Mouse (Mus musculus): Measurements from ENCODE around the gene Tnfsfm13. TPM values are rescaled to one million over a fixed set of nuclear protein-coding genes. Genes with fewer than 3 reads are reported as not detected.

Tnfsfm13 gene
- total RNA-seq, 2 experiments from 2014 or later = 1.3 to 1.4 TPM

DNA sequence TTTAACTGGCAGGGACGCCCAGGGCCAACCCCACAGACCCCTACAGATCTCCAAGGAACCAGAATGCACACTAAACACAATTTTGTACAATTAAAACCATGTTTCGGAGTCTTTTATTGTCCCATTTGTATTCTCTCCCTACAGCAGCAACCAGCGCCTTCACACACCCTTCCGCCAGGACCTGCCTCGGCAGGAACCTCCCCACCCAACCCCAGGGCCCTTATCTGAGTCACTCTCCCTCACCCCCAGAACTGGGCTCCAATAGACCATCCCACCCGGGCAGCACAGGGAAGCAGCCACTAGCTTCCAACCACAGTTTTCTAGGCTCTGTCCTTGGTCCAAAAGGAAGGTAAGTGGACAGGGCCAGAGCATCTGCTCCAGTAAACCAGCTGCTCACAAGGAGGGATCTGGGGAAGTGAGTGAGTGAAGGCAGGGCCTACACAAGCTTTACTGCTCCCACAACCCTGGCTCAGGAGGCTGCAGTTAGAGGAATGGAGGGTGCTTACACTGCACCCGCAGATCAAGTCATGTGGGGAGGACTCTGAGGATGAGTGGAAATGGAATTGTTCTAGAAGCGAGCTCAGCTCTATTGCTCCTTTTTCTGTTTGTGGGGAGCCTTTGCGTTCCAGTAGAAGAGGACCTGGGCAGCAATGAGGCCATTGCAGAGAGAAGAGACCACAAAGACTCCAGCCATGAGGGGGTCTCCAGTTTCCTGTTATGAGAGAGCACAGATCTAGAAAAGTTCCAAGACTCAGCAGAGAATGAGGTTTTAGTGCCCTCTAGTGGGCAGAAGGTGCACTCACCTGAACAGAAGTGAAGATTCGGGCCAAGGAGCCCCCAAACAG, 39.1 kb downstream of the Tnfsfm13 start:
- DNase-seq (ENCODE audit: extremely low spot score in 1 of 2, low spot score in 1 of 2) = peak in 1 of 2 experiments; percentile 51

DNA sequence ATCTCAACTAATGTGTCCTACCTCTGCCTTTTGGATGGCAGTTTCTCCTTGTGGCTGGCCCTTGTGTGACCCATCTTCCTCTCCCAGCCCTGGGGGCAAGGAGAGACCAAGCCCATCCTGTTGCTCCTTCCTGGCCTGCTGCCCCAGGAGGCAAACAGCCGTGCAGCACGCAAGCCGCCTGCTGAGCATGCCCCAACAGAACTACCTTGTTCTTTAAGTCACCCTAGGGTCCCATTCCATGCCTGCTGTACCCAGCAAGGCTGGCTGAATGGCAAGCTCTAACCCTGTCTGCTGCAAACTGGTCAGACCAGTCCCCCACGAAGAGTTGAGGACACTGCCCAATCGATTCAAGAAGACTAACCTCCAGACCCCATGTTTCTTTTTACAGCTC, 39.8 kb downstream of the Tnfsfm13 start:
- DNase-seq (ENCODE audit: extremely low spot score in 1 of 2, low spot score in 1 of 2) = no peak

- peak; percentile 60 to 71 for DNase-seq (ENCODE audit: extremely low spot score in 1 of 2, low spot score in 1 of 2)
Observed at GRCm38 (mm10) chr11:69655264-69656064, 40.4 kb downstream of the Tnfsfm13 start, which contains the start of gene Sox15. Gene Sox15 (plus strand): TSS chr11:69655314.

- no peak for DNase-seq (ENCODE audit: extremely low spot score in 1 of 2, low spot score in 1 of 2)
Observed at GRCm38 (mm10) chr11:69654760-69655159, 41.1 kb downstream of the Tnfsfm13 start.

GRCm38 (mm10) chr11:69653399-69653798, 42.5 kb downstream of the Tnfsfm13 start:
- no peak for DNase-seq (ENCODE audit: extremely low spot score in 1 of 2, low spot score in 1 of 2)

- no peak for DNase-seq (ENCODE audit: extremely low spot score in 1 of 2, low spot score in 1 of 2)
Observed at GRCm38 (mm10) chr11:69645860-69646259, 50.0 kb downstream of the Tnfsfm13 start.

- DNase-seq (ENCODE audit: extremely low spot score in 1 of 2, low spot score in 1 of 2) = no peak
Observed at GRCm38 (mm10) chr11:69635471-69635870, 60.4 kb downstream of the Tnfsfm13 start.

GRCm38 (mm10) chr11:69633128-69633866, 62.6 kb downstream of the Tnfsfm13 start:
- no peak for DNase-seq (ENCODE audit: extremely low spot score in 1 of 2, low spot score in 1 of 2)

Small RNA genes within 50 kb of the gene (microRNA-seq; reads per million reads assigned to microRNA genes)
- gene Mir1934 (4.0 to 7.0 reads per million in 2 experiments), gene Mir467f (0 reads per million in 2 experiments)

Other genes with a start within 250 kb of the Tnfsfm13 start
- gene Dnah2, start 147.0 kb downstream of the Tnfsfm13 start, total RNA-seq (2021) = 1 to 10 TPM; 3.5 to 8.0 TPM
- 100 to 1,000 TPM; 134 to 139 TPM for gene Efnb3, start 135.9 kb downstream of the Tnfsfm13 start, total RNA-seq (2021)
- gene Wrap53, start 115.8 kb downstream of the Tnfsfm13 start, total RNA-seq (2021) = 10 to 100 TPM; 11.7 to 12.5 TPM
- gene Trp53, start 115.7 kb downstream of the Tnfsfm13 start, total RNA-seq (2021) = 10 to 100 TPM; 24.3 to 29.8 TPM
- 100 to 1,000 TPM; 394 to 472 TPM for gene Atp1b2, start 90.2 kb downstream of the Tnfsfm13 start, total RNA-seq (2021)
- not detected for gene Shbg, start 78.2 kb downstream of the Tnfsfm13 start, total RNA-seq (2021)
- gene Sat2, start 74.1 kb downstream of the Tnfsfm13 start, total RNA-seq (2021) = 10 to 100 TPM; 15.5 to 15.8 TPM
- gene Fxr2, start 63.1 kb downstream of the Tnfsfm13 start, total RNA-seq (2021) = 100 to 1,000 TPM; 124 to 131 TPM
- gene Sox15, start 40.8 kb downstream of the Tnfsfm13 start, total RNA-seq (2021) = under 1 TPM in 1 of 2 experiments, not detected in 1; 0.59 TPM
- 10 to 100 TPM; 61.1 to 63.9 TPM for gene Mpdu1, start 33.5 kb downstream of the Tnfsfm13 start, total RNA-seq (2021)
- gene Cd68, start 29.9 kb downstream of the Tnfsfm13 start, total RNA-seq (2021) = 10 to 100 TPM; 15.1 to 15.7 TPM
- 100 to 1,000 TPM; 369 to 381 TPM for gene Eif4a1, start 23.7 kb downstream of the Tnfsfm13 start, total RNA-seq (2021)
- 100 to 1,000 TPM in 1 of 2 experiments, 10 to 100 TPM in 1; 94.3 to 109 TPM for gene Senp3, start 14.0 kb downstream of the Tnfsfm13 start, total RNA-seq (2021)
- 1 to 10 TPM; 1.2 to 1.3 TPM for gene Tnfsf13, start 10.3 kb downstream of the Tnfsfm13 start, total RNA-seq (2021)
- gene Tnfsf12, start 249 bp downstream of the Tnfsfm13 start, total RNA-seq (2021) = 1 to 10 TPM; 7.3 to 8.6 TPM
- 10 to 100 TPM; 58.6 to 69.5 TPM for gene Polr2a, start 62.5 kb upstream of the Tnfsfm13 start, total RNA-seq (2021)
- not detected for gene Slc35g3, start 65.9 kb upstream of the Tnfsfm13 start, total RNA-seq (2021)
- 100 to 1,000 TPM; 110 to 118 TPM for gene Zbtb4, start 69.8 kb upstream of the Tnfsfm13 start, total RNA-seq (2021)
- gene Chrnb1, start 99.8 kb upstream of the Tnfsfm13 start, total RNA-seq (2021) = 1 to 10 TPM in 1 of 2 experiments, under 1 TPM in 1; 0.79 to 1.1 TPM
- 10 to 100 TPM; 28.3 to 33.3 TPM for gene Fgf11, start 105.8 kb upstream of the Tnfsfm13 start, total RNA-seq (2021)
- gene Tmem102, start 109.5 kb upstream of the Tnfsfm13 start, total RNA-seq (2021) = not detected
- gene Gm39566, start 119.2 kb upstream of the Tnfsfm13 start, total RNA-seq (2021) = not detected
- gene Spem2, start 122.4 kb upstream of the Tnfsfm13 start, total RNA-seq (2021) = not detected
- under 1 TPM; 0.34 to 0.73 TPM for gene Spem1, start 126.1 kb upstream of the Tnfsfm13 start, total RNA-seq (2021)
- 100 to 1,000 TPM; 192 to 219 TPM for gene Nlgn2, start 141.7 kb upstream of the Tnfsfm13 start, total RNA-seq (2021)
- gene Tmem256, start 142.4 kb upstream of the Tnfsfm13 start, total RNA-seq (2021) = 100 to 1,000 TPM; 112 to 135 TPM
- 10 to 100 TPM; 16.5 to 19.0 TPM for gene Plscr3, start 150.3 kb upstream of the Tnfsfm13 start, total RNA-seq (2021)
- gene Tnk1, start 162.6 kb upstream of the Tnfsfm13 start, total RNA-seq (2021) = not detected
- gene Tmem95, start 181.9 kb upstream of the Tnfsfm13 start, total RNA-seq (2021) = not detected
- gene Kctd11, start 185.3 kb upstream of the Tnfsfm13 start, total RNA-seq (2021) = 1 to 10 TPM; 1.2 to 1.3 TPM
- gene Acap1, start 199.4 kb upstream of the Tnfsfm13 start, total RNA-seq (2021) = under 1 TPM; 0.12 to 0.19 TPM
- 1 to 10 TPM in 1 of 2 experiments, under 1 TPM in 1; 0.62 to 1.8 TPM for gene 2810408A11Rik, start 204.9 kb upstream of the Tnfsfm13 start, total RNA-seq (2021)
- gene Neurl4, start 205.0 kb upstream of the Tnfsfm13 start, total RNA-seq (2021) = 100 to 1,000 TPM; 108 to 109 TPM
- gene Gps2, start 217.8 kb upstream of the Tnfsfm13 start, total RNA-seq (2021) = 10 to 100 TPM; 26.8 to 32.6 TPM
- gene Eif5a, start 225.9 kb upstream of the Tnfsfm13 start, total RNA-seq (2021) = 100 to 1,000 TPM; 426 to 481 TPM
- gene Ybx2, start 239.7 kb upstream of the Tnfsfm13 start, total RNA-seq (2021) = 10 to 100 TPM in 1 of 2 experiments, 1 to 10 TPM in 1; 7.3 to 11.1 TPM